Mouse (Mus musculus): ENCODE results near the gene Lpxn. TPM values are rescaled to one million over a fixed set of nuclear protein-coding genes. Genes with fewer than 3 reads are reported as not detected.

Gene Lpxn
- polyA plus RNA-seq, 1 experiment from 2014 or later: 1.7 TPM

DNA sequence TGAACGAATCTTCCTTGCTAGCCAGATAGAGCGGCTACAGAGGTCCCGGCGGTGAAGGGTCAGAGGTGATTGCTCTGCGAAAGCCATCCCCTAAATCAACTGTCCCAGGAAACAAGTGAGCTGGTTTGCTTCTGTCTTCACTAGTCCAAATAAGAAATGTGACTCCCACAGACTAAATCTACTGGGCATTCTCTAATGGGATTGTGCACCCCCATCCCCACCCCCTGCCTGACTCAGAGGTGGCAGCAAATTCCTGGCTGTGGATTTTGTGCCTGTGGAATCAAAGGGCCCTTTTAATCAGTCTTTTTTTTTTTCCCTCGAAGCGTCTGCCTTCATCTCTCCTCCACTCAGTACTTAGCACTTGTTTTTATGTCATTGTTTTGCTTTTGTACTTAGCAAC lies 30.7 kb upstream of the Lpxn start, which contains the start of gene Cntf:
TSS of gene Cntf (minus strand) at position 325 of the 400 bp plus-strand sequence.
- no peak for ATAC-seq (ENCODE audit: low FRiP score, low TSS enrichment)
- 64% methylated on average over 7 of the region's 7 CpGs for WGBS

DNA sequence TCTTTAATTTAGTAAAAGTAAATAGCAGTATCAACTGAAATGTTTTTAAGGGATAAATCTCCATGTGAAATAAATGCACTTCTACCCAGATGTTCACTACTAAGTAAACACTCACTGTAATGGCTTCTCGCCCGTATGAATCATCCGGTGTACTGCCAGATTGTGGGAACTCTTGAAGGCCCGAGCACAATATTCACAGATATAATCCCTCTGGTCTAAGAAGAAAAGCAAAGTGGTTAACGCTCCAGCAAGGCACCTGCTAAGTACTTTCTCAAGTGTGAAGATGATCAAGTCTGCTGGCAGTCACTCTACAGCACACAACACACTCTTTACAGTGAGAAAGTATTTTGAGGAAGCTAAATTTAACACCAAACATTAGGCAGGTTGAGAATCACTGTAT lies 25.1 kb upstream of the Lpxn start:
- H3K36me3 ChIP-seq (ENCODE audit: control insufficient read depth, insufficient read depth, low read length): peaks cover 15% of the 10 kb centered on the region
- H3K4me3 ChIP-seq (ENCODE audit: low read depth, low read length): no peak overlapping the region
- no peak overlapping the region for H3K4me2 ChIP-seq (replicated peaks; ENCODE audit: low read depth)
- no peak overlapping the region for H3K9ac ChIP-seq (ENCODE audit: low read length)
- no peaks in the 10 kb centered on the region for H3K9me3 ChIP-seq (ENCODE audit: control insufficient read depth, low read length)
- 31% methylated on average over 5 of the region's 5 CpGs for WGBS
- peak; percentile 76 for ATAC-seq (ENCODE audit: low FRiP score, low TSS enrichment)
- H3K4me1 ChIP-seq (replicated peaks; ENCODE audit: control insufficient read depth, insufficient read depth): no peaks in the 10 kb centered on the region
- no peaks in the 10 kb centered on the region for H3K27me3 ChIP-seq (ENCODE audit: control insufficient read depth, insufficient read depth, low read length)
- no peak for TF ChIP-seq CTCF (IDR thresholded peaks at IDR 0.05; ENCODE audit: low read depth)
- TF ChIP-seq EP300 (optimal IDR thresholded peaks at IDR 0.05): no peak
- DNase-seq (ENCODE audit: low spot score): no peak
- H3K27ac ChIP-seq (replicated peaks): no peak overlapping the region

More for the DNA sequence above, 30.7 kb upstream of the Lpxn start, which contains the start of gene Cntf:
- Histone ChIP-seq H3K4me3 (ENCODE audit: low read depth, low read length) (no peak within 1 kb of the TSS), H3K4me2 (replicated peaks; ENCODE audit: low read depth) (no peak within 1 kb of the TSS), H3K27ac (replicated peaks) (no peak within 1 kb of the TSS), H3K9ac (ENCODE audit: low read length) (no peak within 1 kb of the TSS), H3K36me3 (ENCODE audit: control insufficient read depth, insufficient read depth, low read length) (peaks cover 17% of the 10 kb centered on the region), H3K9me3 (ENCODE audit: control insufficient read depth, low read length) (no peaks in the 10 kb centered on the region), H3K27me3 (ENCODE audit: control insufficient read depth, insufficient read depth, low read length) (no peaks in the 10 kb centered on the region), H3K4me1 (replicated peaks; ENCODE audit: control insufficient read depth, insufficient read depth) (no peaks in the 10 kb centered on the region)
- TF ChIP-seq EP300 (optimal IDR thresholded peaks at IDR 0.05) (no peak), CTCF (IDR thresholded peaks at IDR 0.05; ENCODE audit: low read depth) (no peak)
- no peak for DNase-seq (ENCODE audit: low spot score)

DNA sequence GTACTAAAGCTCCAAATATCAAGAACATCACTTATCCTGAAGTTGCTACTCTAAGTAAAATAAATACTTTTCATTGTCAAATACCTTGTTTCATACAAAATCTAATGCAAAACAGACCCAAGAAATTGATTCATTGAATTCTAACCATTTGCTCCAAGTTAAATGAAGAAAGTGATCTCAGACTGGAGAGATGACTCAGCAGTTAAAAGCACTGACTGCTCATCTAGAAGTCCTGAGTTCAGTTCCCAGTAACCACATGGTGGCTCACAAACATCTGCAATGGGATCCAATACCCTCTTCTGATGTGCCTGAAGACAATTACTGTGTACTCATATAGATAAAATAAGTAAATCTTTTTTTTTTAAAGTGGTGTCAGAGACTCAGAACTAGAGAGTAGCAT lies 15.6 kb upstream of the Lpxn start:
- no peaks in the 10 kb centered on the region for H3K4me1 ChIP-seq (replicated peaks; ENCODE audit: control insufficient read depth, insufficient read depth)
- DNase-seq (ENCODE audit: low spot score): no peak
- no peaks in the 10 kb centered on the region for H3K9me3 ChIP-seq (ENCODE audit: control insufficient read depth, low read length)
- H3K27ac ChIP-seq (replicated peaks): no peak overlapping the region
- no peaks in the 10 kb centered on the region for H3K27me3 ChIP-seq (ENCODE audit: control insufficient read depth, insufficient read depth, low read length)
- no peak overlapping the region for H3K4me3 ChIP-seq (ENCODE audit: low read depth, low read length)
- ATAC-seq (ENCODE audit: low FRiP score, low TSS enrichment): no peak
- H3K9ac ChIP-seq (ENCODE audit: low read length): no peak overlapping the region
- H3K4me2 ChIP-seq (replicated peaks; ENCODE audit: low read depth): no peak overlapping the region
- no peaks in the 10 kb centered on the region for H3K36me3 ChIP-seq (ENCODE audit: control insufficient read depth, insufficient read depth, low read length)
- no peak for TF ChIP-seq EP300 (optimal IDR thresholded peaks at IDR 0.05)
- no peak for TF ChIP-seq CTCF (IDR thresholded peaks at IDR 0.05; ENCODE audit: low read depth)

DNA sequence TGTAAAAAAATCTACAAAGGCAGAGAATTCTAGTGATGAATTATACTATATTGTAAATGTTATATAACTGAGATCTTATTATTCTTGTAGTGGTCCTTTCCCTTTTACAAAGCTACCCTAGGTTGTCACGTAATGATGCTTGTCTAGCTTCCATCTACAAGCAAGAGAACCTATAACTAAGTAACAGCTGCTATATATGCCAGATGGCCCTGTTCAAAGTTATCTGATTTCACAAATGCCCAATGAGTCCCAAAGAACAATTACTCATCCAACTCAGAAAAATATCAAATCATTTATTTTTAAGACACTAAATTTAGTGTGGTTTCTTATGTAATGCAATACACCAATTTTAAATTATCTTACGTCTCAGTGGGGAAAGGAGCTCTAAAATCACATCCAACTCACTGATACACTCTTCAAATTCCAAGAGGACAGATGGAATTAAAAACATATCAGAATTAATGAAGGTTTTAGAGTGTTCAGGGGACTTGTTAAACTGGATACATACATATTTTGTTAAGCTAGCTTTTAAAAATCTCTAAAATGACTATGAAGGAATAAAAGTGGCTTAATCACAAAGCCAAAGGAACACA lies 9.1 kb upstream of the Lpxn start:
- Histone ChIP-seq H3K4me3 (ENCODE audit: low read depth, low read length) (no peak overlapping the region), H3K27ac (replicated peaks) (no peak overlapping the region), H3K27me3 (ENCODE audit: control insufficient read depth, insufficient read depth, low read length) (no peaks in the 10 kb centered on the region), H3K4me1 (replicated peaks; ENCODE audit: control insufficient read depth, insufficient read depth) (no peaks in the 10 kb centered on the region), H3K9me3 (ENCODE audit: control insufficient read depth, low read length) (no peaks in the 10 kb centered on the region), H3K9ac (ENCODE audit: low read length) (no peak overlapping the region), H3K4me2 (replicated peaks; ENCODE audit: low read depth) (no peak overlapping the region), H3K36me3 (ENCODE audit: control insufficient read depth, insufficient read depth, low read length) (no peaks in the 10 kb centered on the region)
- DNase-seq (ENCODE audit: low spot score) (no peak), ATAC-seq (ENCODE audit: low FRiP score, low TSS enrichment) (no peak)
- TF ChIP-seq EP300 (optimal IDR thresholded peaks at IDR 0.05): no peak
- TF ChIP-seq CTCF (IDR thresholded peaks at IDR 0.05; ENCODE audit: low read depth): no peak
- 74% methylated on average over 2 of the region's 2 CpGs for WGBS

DNA sequence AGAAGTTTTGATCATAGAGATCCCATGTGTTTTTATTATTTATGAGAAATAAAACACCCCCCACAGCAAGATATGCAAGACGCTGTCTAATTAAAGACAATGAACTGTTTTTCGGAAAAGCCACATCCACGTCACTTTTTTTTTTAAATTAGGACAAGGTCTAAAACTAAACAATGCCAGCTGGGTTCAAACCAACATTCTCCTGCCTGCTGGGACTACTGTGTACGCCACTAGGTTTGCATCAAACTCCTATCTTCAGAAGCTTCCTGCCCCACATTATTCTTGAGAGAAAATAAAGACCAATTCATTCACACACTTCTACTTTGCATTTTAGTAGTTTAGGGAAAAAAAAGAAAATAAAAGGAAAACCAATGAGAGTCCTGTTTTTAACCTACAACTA lies 8.3 kb upstream of the Lpxn start:
- Histone ChIP-seq H3K9ac (ENCODE audit: low read length) (no peak overlapping the region), H3K36me3 (ENCODE audit: control insufficient read depth, insufficient read depth, low read length) (no peaks in the 10 kb centered on the region), H3K9me3 (ENCODE audit: control insufficient read depth, low read length) (no peaks in the 10 kb centered on the region), H3K27me3 (ENCODE audit: control insufficient read depth, insufficient read depth, low read length) (no peaks in the 10 kb centered on the region), H3K4me3 (ENCODE audit: low read depth, low read length) (no peak overlapping the region), H3K27ac (replicated peaks) (no peak overlapping the region), H3K4me1 (replicated peaks; ENCODE audit: control insufficient read depth, insufficient read depth) (no peaks in the 10 kb centered on the region), H3K4me2 (replicated peaks; ENCODE audit: low read depth) (no peak overlapping the region)
- DNase-seq (ENCODE audit: low spot score) (no peak), ATAC-seq (ENCODE audit: low FRiP score, low TSS enrichment) (no peak)
- TF ChIP-seq CTCF (IDR thresholded peaks at IDR 0.05; ENCODE audit: low read depth) (no peak), EP300 (optimal IDR thresholded peaks at IDR 0.05) (no peak)
- WGBS: 68% methylated on average over 4 of the region's 4 CpGs

DNA sequence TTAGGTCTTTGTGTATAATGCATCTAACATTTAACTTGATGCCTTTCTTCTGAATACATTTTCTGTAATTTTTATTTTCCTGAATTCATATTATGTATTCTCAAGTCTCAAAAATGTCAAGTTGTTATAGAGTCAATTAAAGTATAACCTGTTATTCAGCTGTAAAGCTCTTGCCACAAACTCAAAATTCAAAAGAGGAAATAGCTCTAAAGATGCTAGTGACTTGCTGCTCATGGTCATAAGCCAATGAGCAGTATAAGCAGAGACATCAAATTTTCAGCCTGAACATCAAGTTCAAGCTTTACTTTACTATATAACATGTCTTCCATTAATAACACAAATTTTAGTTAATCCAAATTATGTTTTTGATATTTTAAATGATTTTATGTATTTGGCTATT lies 3.6 kb upstream of the Lpxn start:
- Histone ChIP-seq H3K4me1 (replicated peaks; ENCODE audit: control insufficient read depth, insufficient read depth) (no peaks in the 10 kb centered on the region), H3K27ac (replicated peaks) (no peak overlapping the region), H3K4me3 (ENCODE audit: low read depth, low read length) (no peak overlapping the region), H3K4me2 (replicated peaks; ENCODE audit: low read depth) (no peak overlapping the region), H3K9me3 (ENCODE audit: control insufficient read depth, low read length) (no peaks in the 10 kb centered on the region), H3K9ac (ENCODE audit: low read length) (no peak overlapping the region), H3K27me3 (ENCODE audit: control insufficient read depth, insufficient read depth, low read length) (no peaks in the 10 kb centered on the region), H3K36me3 (ENCODE audit: control insufficient read depth, insufficient read depth, low read length) (no peaks in the 10 kb centered on the region)
- DNase-seq (ENCODE audit: low spot score) (no peak), ATAC-seq (ENCODE audit: low FRiP score, low TSS enrichment) (no peak)
- TF ChIP-seq CTCF (IDR thresholded peaks at IDR 0.05; ENCODE audit: low read depth) (no peak), EP300 (optimal IDR thresholded peaks at IDR 0.05) (no peak)

Data from stomach, postnatal 0 days (tissue).